Comparison of ENCODE assay signal across 30 mouse cellular contexts in the genomic region with DNA sequence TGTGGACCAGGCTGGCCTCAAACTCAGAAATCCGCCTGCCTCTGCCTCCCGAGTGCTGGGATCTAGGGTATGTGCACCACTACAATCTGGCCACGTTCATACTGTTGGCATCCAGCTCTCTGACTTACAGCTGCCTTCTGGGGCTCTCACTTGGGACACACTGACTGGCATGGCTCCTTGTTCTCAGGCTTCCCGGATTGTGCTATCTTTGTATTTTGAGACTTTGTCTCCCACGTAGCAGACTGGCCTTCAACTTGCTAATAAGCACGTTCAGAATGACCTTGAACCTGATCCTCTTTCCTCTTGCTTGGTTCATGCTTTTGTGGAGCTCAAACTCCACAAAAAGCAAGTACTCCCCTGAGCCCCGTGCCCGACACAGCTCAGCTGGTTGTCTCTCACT. TPM values are rescaled to one million over a fixed set of nuclear protein-coding genes. Genes with fewer than 3 reads are reported as not detected.
DNase-seq lines count a peak whose midpoint lies in the region; ATAC-seq and TF ChIP-seq lines count a peak whose summit lies in the region.
"Had no signal": no experiment of that assay in that cellular context is flagged by ENCODE, and none has a peak within 500 bp of the region (broad histone marks: within the 10 kb centered on the region; RNA-seq: fewer than 3 reads in every experiment).

No protein-coding gene starts in this region.

- H3K27ac ChIP-seq in gastrocnemius, adult 2 months, result peak overlapping the region; percentile 48
- H3K27ac ChIP-seq in kidney, postnatal 0 days, result no peak overlapping the region
- peak overlapping the region; percentile 70 for H3K27ac ChIP-seq in testis, adult 2 months (ENCODE audit: control insufficient read depth, insufficient read depth, low read depth, low read length)
- H3K27ac ChIP-seq: embryonic facial prominence, embryonic 12.5 days; embryonic facial prominence, embryonic 15.5 days; hindbrain, embryonic 12.5 days; hindbrain, embryonic 15.5 days had no signal

- H3K36me3 ChIP-seq in kidney, postnatal 0 days (ENCODE audit: insufficient read depth, low read length), result 0 out of 2 replicates have a peak, but pooled peaks cover 9% of the 10 kb centered on the region
- no peaks in the 10 kb centered on the region; the same call in none of the 2 replicates for H3K36me3 ChIP-seq in testis, adult 2 months (ENCODE audit: control insufficient read depth, insufficient read depth, low read length)

- intact Hi-C loops in gastrocnemius, adult 2 months (cut with DNase I), result loop anchor here (5.0 kb wide), 1 partner anchor 92 kb away; a partner anchor contains a TSS

- no peak overlapping the region for H3K4me3 ChIP-seq in gastrocnemius, adult 2 months
- no peak overlapping the region for H3K4me3 ChIP-seq in kidney, postnatal 0 days (replicated peaks; ENCODE audit: low read depth, low read length)
- no peak overlapping the region for H3K4me3 ChIP-seq in testis, adult 2 months (ENCODE audit: control insufficient read depth, low read depth, low read length)
- H3K4me3 ChIP-seq: embryonic facial prominence, embryonic 12.5 days; embryonic facial prominence, embryonic 15.5 days; hindbrain, embryonic 12.5 days; hindbrain, embryonic 15.5 days had no signal

- H3K4me1 ChIP-seq in kidney, postnatal 0 days (replicated peaks; ENCODE audit: insufficient read depth, low read length), result peaks cover 5% of the 10 kb centered on the region; the same call in 1 of the 2 replicates
- H3K4me1 ChIP-seq in testis, adult 2 months (ENCODE audit: control insufficient read depth, insufficient read depth, low read length), result peaks cover 2% of the 10 kb centered on the region; the same call in 1 of the 2 replicates
- H3K4me1 ChIP-seq: embryonic facial prominence, embryonic 12.5 days; hindbrain, embryonic 12.5 days; hindbrain, embryonic 15.5 days had no signal

- H3K27me3 ChIP-seq in kidney, postnatal 0 days (ENCODE audit: insufficient read depth, low read length), result no peaks in the 10 kb centered on the region
- no peaks in the 10 kb centered on the region for H3K27me3 ChIP-seq in testis, adult 2 months (ENCODE audit: control insufficient read depth, insufficient read depth, low read length)
- H3K27me3 ChIP-seq: CH12.LX; embryonic facial prominence, embryonic 12.5 days; embryonic facial prominence, embryonic 15.5 days; hindbrain, embryonic 12.5 days; hindbrain, embryonic 15.5 days; Patski had no signal

- TF ChIP-seq CTCF in gastrocnemius, adult 2 months (IDR thresholded peaks at IDR 0.05), result no peak
- no peak for TF ChIP-seq CTCF in kidney, postnatal 0 days (IDR thresholded peaks at IDR 0.05; ENCODE audit: low read depth)
- no peak for TF ChIP-seq CTCF in testis, adult 2 months (IDR thresholded peaks at IDR 0.05; ENCODE audit: control insufficient read depth, insufficient read depth, insufficient replicate concordance, low read depth, low read length)

- peak; percentile 17 for DNase-seq in gastrocnemius, adult 2 months
- DNase-seq in gastrocnemius, adult 8-10 months (ENCODE audit: low spot score in 2 of 2), result no peak
- DNase-seq in kidney, postnatal 0 days (ENCODE audit: low spot score), result peak; percentile 75
- no peak for DNase-seq in kidney, adult 8-10 months
- no peak for DNase-seq in testis, postnatal 10 days (ENCODE audit: low spot score)
- DNase-seq in thymus, postnatal 25 days, result no peak
- DNase-seq: adrenal gland, adult 2 months; adrenal gland, postnatal 14 days; cerebellum, adult 11 months; cerebellum, adult 2 months; cerebellum, adult 9-11 months; cerebellum, postnatal 25 days; forebrain, postnatal 0 days; gastrocnemius, postnatal 10 days; heart, postnatal 14 days had no signal

- H3K9me3 ChIP-seq in kidney, postnatal 0 days (replicated peaks; ENCODE audit: low read length), result no peaks in the 10 kb centered on the region
- H3K9me3 ChIP-seq: embryonic facial prominence, embryonic 12.5 days; embryonic facial prominence, embryonic 15.5 days; G1E; hindbrain, embryonic 12.5 days; hindbrain, embryonic 15.5 days had no signal

- H3K4me2 ChIP-seq in kidney, postnatal 0 days (ENCODE audit: low read length), result no peak overlapping the region
- H3K4me2 ChIP-seq: embryonic facial prominence, embryonic 12.5 days; embryonic facial prominence, embryonic 15.5 days; heart, embryonic 11.5 days; hindbrain, embryonic 12.5 days; hindbrain, embryonic 15.5 days had no signal

- H3K9ac ChIP-seq in kidney, postnatal 0 days (ENCODE audit: low read depth, low read length), result no peak overlapping the region
- H3K9ac ChIP-seq: embryonic facial prominence, embryonic 12.5 days; embryonic facial prominence, embryonic 15.5 days; forebrain, postnatal 0 days; hindbrain, embryonic 12.5 days; hindbrain, embryonic 15.5 days had no signal

- 43% methylated on average over 8 of the region's 8 CpGs for WGBS in kidney, postnatal 0 days

- ATAC-seq in kidney, postnatal 0 days (replicated peaks; ENCODE audit: low FRiP score, low read depth), result no peak
- ATAC-seq: forebrain, embryonic 14.5 days; forebrain, postnatal 0 days; Patski had no signal

- no peak for TF ChIP-seq POLR2A in testis, adult 2 months (IDR thresholded peaks at IDR 0.05; ENCODE audit: control insufficient read depth, low read depth, low read length)

RNA-seq across cellular contexts. Expression of a gene that starts 14.5 kb away (rescaled TPM):
- total RNA-seq in gastrocnemius, adult 2 months (2021), result not detected
- total RNA-seq in gastrocnemius, adult 8-10 months (2022), result not detected
- 0.08 and 0.28 TPM in 2 replicates for polyA plus RNA-seq in kidney, postnatal 0 days (2015; fragmentation: Nextera tagmentation; extraction: Ambion mirVana)
- 24.3 and 28.7 TPM in 2 replicates for polyA plus RNA-seq in testis, adult 2 months (2012; rRNA removed)
- total RNA-seq: adrenal gland, postnatal 14 days; common myeloid progenitor, adult 5-6 weeks; G1E; gastrocnemius, postnatal 10 days; gastrocnemius, postnatal 36 days; granulocyte monocyte progenitor cell, adult 5-6 weeks; heart, adult 8-10 months; heart, postnatal 14 days; hematopoietic stem cell, adult 5-6 weeks had no signal
- polyA plus RNA-seq: cerebellum, adult 2 months; forebrain, embryonic 14.5 days; G1E had no signal

Comparison
In these comparisons a context has a peak if more than half of its experiments do, and no peak if none do; other contexts are left out.
1. DNase-seq: peak in gastrocnemius, adult 2 months (single experiment) and kidney, postnatal 0 days (single experiment); none in gastrocnemius, adult 8-10 months (0 of 2), kidney, adult 8-10 months (0 of 2), testis, postnatal 10 days (single experiment) and thymus, postnatal 25 days (single experiment).